Mouse (Mus musculus): ENCODE results near the gene Nubp2. TPM values are rescaled to one million over a fixed set of nuclear protein-coding genes. Genes with fewer than 3 reads are reported as not detected.

Nubp2 gene
- polyA plus RNA-seq, 1 experiment, result 38.5 TPM

GRCm38 (mm10) chr17:24844525-24844924, 41.6 kb downstream of the Nubp2 start:
- H3K27me3 ChIP-seq (ENCODE audit: control insufficient read depth, insufficient read depth, insufficient read length), result peaks cover 5% of the 10 kb centered on the region
- no peak overlapping the region for H3K4me2 ChIP-seq (ENCODE audit: low read depth)
- H3K79me2 ChIP-seq (ENCODE audit: control insufficient read depth, insufficient read depth), result peaks cover 7% of the 10 kb centered on the region
- TF ChIP-seq MAX (IDR thresholded peaks at IDR 0.05; ENCODE audit: low read depth) (no peak), TCF12 (IDR thresholded peaks at IDR 0.05; ENCODE audit: insufficient read depth, poor library complexity, severe bottlenecking) (no peak), CEBPB (IDR thresholded peaks at IDR 0.05; ENCODE audit: insufficient read depth, poor library complexity, severe bottlenecking) (no peak), POLR2A (IDR thresholded peaks at IDR 0.05; ENCODE audit: insufficient read length, low read depth) (no peak), USF1 (IDR thresholded peaks at IDR 0.05; ENCODE audit: low read depth) (no peak), MYOG (IDR thresholded peaks at IDR 0.05; ENCODE audit: control insufficient read depth in 1 of 3, insufficient read depth in 1 of 3, insufficient read length in 2 of 3, low read depth in 2 of 3) (no peak), MYOD1 (IDR thresholded peaks at IDR 0.05; ENCODE audit: control insufficient read depth in 1 of 3, insufficient read length in 2 of 3, low read depth in 2 of 3) (no peak), SRF (IDR thresholded peaks at IDR 0.05; ENCODE audit: control insufficient read depth, insufficient read length, low read depth) (no peak), POLR2AphosphoS2 (IDR thresholded peaks at IDR 0.05; ENCODE audit: insufficient read length, low read depth) (no peak), E2F4 (IDR thresholded peaks at IDR 0.05; ENCODE audit: insufficient read depth) (no peak), TCF3 (IDR thresholded peaks at IDR 0.05; ENCODE audit: insufficient read length, low read depth) (no peak), REST (IDR thresholded peaks at IDR 0.05; ENCODE audit: insufficient read depth, insufficient read length) (no peak)
- no peak overlapping the region for H3ac ChIP-seq (ENCODE audit: control insufficient read depth, insufficient read length)
- no peak overlapping the region for H3K4me3 ChIP-seq
- H3K36me3 ChIP-seq (ENCODE audit: control insufficient read depth, insufficient read depth), result no peaks in the 10 kb centered on the region

DNA sequence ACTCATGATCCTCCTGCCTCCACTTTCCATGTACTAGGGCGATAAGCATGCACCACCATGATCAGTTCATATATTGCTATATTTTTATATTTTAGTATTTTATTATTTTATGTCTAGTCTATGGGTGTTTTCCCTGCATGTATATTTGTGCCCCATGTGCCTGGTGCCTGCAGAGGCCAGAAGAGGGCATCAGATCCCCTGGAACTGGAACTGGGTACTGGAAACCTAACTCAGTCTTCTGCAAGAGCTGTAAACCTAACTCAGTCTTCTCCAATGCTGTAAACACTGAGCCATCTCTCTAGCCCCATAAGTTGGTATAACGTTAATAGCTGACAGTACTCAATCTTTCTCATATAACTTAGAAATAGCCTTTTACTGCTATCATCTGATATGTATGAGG, 43.5 kb downstream of the Nubp2 start:
- Histone ChIP-seq H3K79me2 (ENCODE audit: control insufficient read depth, insufficient read depth) (no peaks in the 10 kb centered on the region), H3K36me3 (ENCODE audit: control insufficient read depth, insufficient read depth) (no peaks in the 10 kb centered on the region), H3K4me2 (ENCODE audit: low read depth) (no peak overlapping the region), H3K4me3 (no peak overlapping the region), H3ac (ENCODE audit: control insufficient read depth, insufficient read length) (no peak overlapping the region), H3K27me3 (ENCODE audit: control insufficient read depth, insufficient read depth, insufficient read length) (peaks cover 5% of the 10 kb centered on the region)
- TF ChIP-seq CEBPB (IDR thresholded peaks at IDR 0.05; ENCODE audit: insufficient read depth, poor library complexity, severe bottlenecking), result no peak
- TF ChIP-seq MYOG (IDR thresholded peaks at IDR 0.05; ENCODE audit: control insufficient read depth in 1 of 3, insufficient read depth in 1 of 3, insufficient read length in 2 of 3, low read depth in 2 of 3), result no peak
- no peak for TF ChIP-seq REST (IDR thresholded peaks at IDR 0.05; ENCODE audit: insufficient read depth, insufficient read length)
- no peak for TF ChIP-seq POLR2A (IDR thresholded peaks at IDR 0.05; ENCODE audit: insufficient read length, low read depth)
- TF ChIP-seq MYOD1 (IDR thresholded peaks at IDR 0.05; ENCODE audit: control insufficient read depth in 1 of 3, insufficient read length in 2 of 3, low read depth in 2 of 3), result no peak
- TF ChIP-seq POLR2AphosphoS2 (IDR thresholded peaks at IDR 0.05; ENCODE audit: insufficient read length, low read depth), result no peak
- TF ChIP-seq TCF12 (IDR thresholded peaks at IDR 0.05; ENCODE audit: insufficient read depth, poor library complexity, severe bottlenecking), result no peak
- TF ChIP-seq SRF (IDR thresholded peaks at IDR 0.05; ENCODE audit: control insufficient read depth, insufficient read length, low read depth), result no peak
- TF ChIP-seq E2F4 (IDR thresholded peaks at IDR 0.05; ENCODE audit: insufficient read depth), result no peak
- no peak for TF ChIP-seq USF1 (IDR thresholded peaks at IDR 0.05; ENCODE audit: low read depth)
- no peak for TF ChIP-seq TCF3 (IDR thresholded peaks at IDR 0.05; ENCODE audit: insufficient read length, low read depth)
- TF ChIP-seq MAX (IDR thresholded peaks at IDR 0.05; ENCODE audit: low read depth), result no peak

DNA sequence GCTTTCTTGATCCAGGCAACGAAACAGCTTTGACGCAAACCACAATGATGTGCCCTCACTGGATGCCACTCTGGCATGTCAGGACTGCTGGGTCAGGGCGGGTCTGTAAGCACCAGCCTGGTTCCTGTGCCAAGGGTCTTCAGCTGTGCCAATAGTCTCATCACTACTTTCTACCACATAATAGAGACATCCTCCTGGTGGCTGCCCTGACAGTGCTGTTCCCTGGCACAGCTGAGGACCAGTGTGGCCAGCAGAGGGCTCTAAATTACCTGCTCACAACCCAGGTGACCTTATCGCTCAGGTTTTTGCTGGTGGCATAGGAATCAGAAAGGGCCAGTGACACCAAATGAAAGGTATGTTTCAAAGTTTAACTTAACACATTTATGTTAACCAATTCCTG, 45.0 kb downstream of the Nubp2 start:
- Histone ChIP-seq H3K36me3 (ENCODE audit: control insufficient read depth, insufficient read depth) (no peaks in the 10 kb centered on the region), H3K27me3 (ENCODE audit: control insufficient read depth, insufficient read depth, insufficient read length) (peaks cover 5% of the 10 kb centered on the region), H3ac (ENCODE audit: control insufficient read depth, insufficient read length) (no peak overlapping the region), H3K79me2 (ENCODE audit: control insufficient read depth, insufficient read depth) (no peaks in the 10 kb centered on the region), H3K4me2 (ENCODE audit: low read depth) (no peak overlapping the region), H3K4me3 (no peak overlapping the region)
- TF ChIP-seq REST (IDR thresholded peaks at IDR 0.05; ENCODE audit: insufficient read depth, insufficient read length), result no peak
- no peak for TF ChIP-seq MAX (IDR thresholded peaks at IDR 0.05; ENCODE audit: low read depth)
- TF ChIP-seq TCF12 (IDR thresholded peaks at IDR 0.05; ENCODE audit: insufficient read depth, poor library complexity, severe bottlenecking), result no peak
- no peak for TF ChIP-seq E2F4 (IDR thresholded peaks at IDR 0.05; ENCODE audit: insufficient read depth)
- TF ChIP-seq CEBPB (IDR thresholded peaks at IDR 0.05; ENCODE audit: insufficient read depth, poor library complexity, severe bottlenecking), result no peak
- TF ChIP-seq USF1 (IDR thresholded peaks at IDR 0.05; ENCODE audit: low read depth), result no peak
- TF ChIP-seq MYOD1 (IDR thresholded peaks at IDR 0.05; ENCODE audit: control insufficient read depth in 1 of 3, insufficient read length in 2 of 3, low read depth in 2 of 3), result no peak
- TF ChIP-seq SRF (IDR thresholded peaks at IDR 0.05; ENCODE audit: control insufficient read depth, insufficient read length, low read depth), result no peak
- no peak for TF ChIP-seq MYOG (IDR thresholded peaks at IDR 0.05; ENCODE audit: control insufficient read depth in 1 of 3, insufficient read depth in 1 of 3, insufficient read length in 2 of 3, low read depth in 2 of 3)
- no peak for TF ChIP-seq TCF3 (IDR thresholded peaks at IDR 0.05; ENCODE audit: insufficient read length, low read depth)
- TF ChIP-seq POLR2A (IDR thresholded peaks at IDR 0.05; ENCODE audit: insufficient read length, low read depth), result no peak
- no peak for TF ChIP-seq POLR2AphosphoS2 (IDR thresholded peaks at IDR 0.05; ENCODE audit: insufficient read length, low read depth)

GRCm38 (mm10) chr17:24840341-24840740, 45.8 kb downstream of the Nubp2 start:
- TF ChIP-seq TCF3 (IDR thresholded peaks at IDR 0.05; ENCODE audit: insufficient read length, low read depth), result no peak
- no peak for TF ChIP-seq USF1 (IDR thresholded peaks at IDR 0.05; ENCODE audit: low read depth)
- no peak for TF ChIP-seq SRF (IDR thresholded peaks at IDR 0.05; ENCODE audit: control insufficient read depth, insufficient read length, low read depth)
- TF ChIP-seq MAX (IDR thresholded peaks at IDR 0.05; ENCODE audit: low read depth), result no peak
- TF ChIP-seq CEBPB (IDR thresholded peaks at IDR 0.05; ENCODE audit: insufficient read depth, poor library complexity, severe bottlenecking), result no peak
- TF ChIP-seq E2F4 (IDR thresholded peaks at IDR 0.05; ENCODE audit: insufficient read depth), result no peak
- TF ChIP-seq REST (IDR thresholded peaks at IDR 0.05; ENCODE audit: insufficient read depth, insufficient read length), result no peak
- TF ChIP-seq MYOG (IDR thresholded peaks at IDR 0.05; ENCODE audit: control insufficient read depth in 1 of 3, insufficient read depth in 1 of 3, insufficient read length in 2 of 3, low read depth in 2 of 3), result no peak
- no peak for TF ChIP-seq POLR2AphosphoS2 (IDR thresholded peaks at IDR 0.05; ENCODE audit: insufficient read length, low read depth)
- TF ChIP-seq TCF12 (IDR thresholded peaks at IDR 0.05; ENCODE audit: insufficient read depth, poor library complexity, severe bottlenecking), result no peak
- TF ChIP-seq POLR2A (IDR thresholded peaks at IDR 0.05; ENCODE audit: insufficient read length, low read depth), result no peak
- H3K27me3 ChIP-seq (ENCODE audit: control insufficient read depth, insufficient read depth, insufficient read length), result peaks cover 5% of the 10 kb centered on the region
- H3K79me2 ChIP-seq (ENCODE audit: control insufficient read depth, insufficient read depth), result no peaks in the 10 kb centered on the region
- H3K4me3 ChIP-seq, result no peak overlapping the region
- H3ac ChIP-seq (ENCODE audit: control insufficient read depth, insufficient read length), result no peak overlapping the region
- no peaks in the 10 kb centered on the region for H3K36me3 ChIP-seq (ENCODE audit: control insufficient read depth, insufficient read depth)
- no peak overlapping the region for H3K4me2 ChIP-seq (ENCODE audit: low read depth)
